Mouse (Mus musculus): ENCODE data around the gene Col18a1.

The Col18a1 gene

GRCm38 (mm10) chr10:77182804-77183331 lies 16.5 kb upstream of the Col18a1 start:
- no peak for DNase-seq (ENCODE audit: low spot score in 2 of 2)

DNA sequence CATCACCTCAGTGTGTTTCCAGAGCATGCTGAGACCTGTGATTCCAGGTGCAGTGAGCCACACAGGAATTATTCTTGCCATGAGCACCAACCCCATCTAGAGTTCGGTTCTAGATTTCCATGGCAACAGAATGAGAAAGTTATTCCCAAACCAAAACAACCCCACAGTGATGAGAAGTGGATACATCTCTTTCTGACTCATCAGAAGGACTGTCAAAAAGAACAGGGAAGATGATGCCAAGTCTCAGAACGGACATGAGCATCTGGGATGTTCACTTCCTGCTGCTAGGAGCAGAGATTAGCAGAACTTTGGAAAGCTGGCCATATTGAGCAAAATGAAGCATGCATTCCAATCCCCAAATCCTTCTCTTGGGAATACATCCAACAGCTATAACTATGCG lies 13.8 kb upstream of the Col18a1 start:
- DNase-seq (ENCODE audit: low spot score in 2 of 2), result no peak

GRCm38 (mm10) chr10:77178691-77179090 lies 12.3 kb upstream of the Col18a1 start:
- DNase-seq (ENCODE audit: low spot score in 2 of 2), result no peak

DNA sequence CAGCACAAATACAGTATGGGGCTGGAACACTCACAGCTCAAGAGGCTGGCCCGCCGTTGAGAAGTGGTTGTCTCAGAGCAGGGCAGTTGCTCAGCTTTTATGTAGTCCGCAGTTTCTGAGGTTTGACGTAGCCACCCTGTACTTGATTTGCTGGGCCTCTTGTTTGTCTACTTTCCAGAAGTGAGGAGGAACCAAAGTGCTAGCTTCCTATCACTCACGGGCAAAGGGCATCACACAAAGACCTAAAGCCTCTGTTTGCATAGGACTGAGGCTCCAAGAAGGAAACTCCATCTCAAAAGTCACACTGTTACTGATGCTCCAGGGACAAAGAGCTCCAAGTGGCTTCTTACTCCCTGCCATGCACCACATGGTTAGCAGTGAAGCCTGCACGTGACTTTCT lies 4.1 kb upstream of the Col18a1 start:
- DNase-seq (ENCODE audit: low spot score in 2 of 2), result no peak

- no peak for DNase-seq (ENCODE audit: low spot score in 2 of 2)
These were observed 916 bp downstream of the Col18a1 start for GRCm38 (mm10) chr10:77165318-77165945.

DNA sequence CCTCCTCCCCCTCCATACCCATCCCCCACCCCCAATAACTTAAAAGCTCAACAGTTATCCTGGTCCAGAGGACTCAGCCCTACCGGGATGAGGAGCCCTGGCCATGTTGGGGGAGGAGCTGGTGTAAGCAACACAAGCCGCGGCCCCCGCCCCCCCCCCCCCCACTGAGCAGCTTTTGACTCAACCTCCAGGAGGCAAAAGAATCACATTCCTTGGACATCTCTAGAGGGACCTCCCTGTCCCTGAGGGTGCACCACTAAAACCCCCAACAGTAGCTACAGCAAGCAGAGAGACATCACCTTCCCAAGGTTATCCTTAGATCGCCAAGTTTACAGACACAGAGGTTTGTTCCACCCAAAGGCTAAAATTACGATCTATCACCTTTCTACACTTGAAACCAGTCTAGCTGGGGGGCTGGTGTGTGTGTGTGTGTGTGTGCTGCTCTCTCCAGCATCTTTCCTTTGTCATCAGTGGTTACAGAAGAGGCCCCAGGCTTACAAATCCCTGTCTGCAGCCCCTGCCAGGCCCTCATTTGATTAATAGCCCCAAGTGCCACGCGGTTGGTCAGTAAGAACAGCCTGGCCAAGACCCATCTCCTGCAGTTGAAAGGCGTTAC lies 1.8 kb downstream of the Col18a1 start:
- DNase-seq (ENCODE audit: low spot score in 2 of 2), result no peak

GRCm38 (mm10) chr10:77164041-77164436 lies 2.3 kb downstream of the Col18a1 start:
- DNase-seq (ENCODE audit: low spot score in 2 of 2), result no peak

DNA sequence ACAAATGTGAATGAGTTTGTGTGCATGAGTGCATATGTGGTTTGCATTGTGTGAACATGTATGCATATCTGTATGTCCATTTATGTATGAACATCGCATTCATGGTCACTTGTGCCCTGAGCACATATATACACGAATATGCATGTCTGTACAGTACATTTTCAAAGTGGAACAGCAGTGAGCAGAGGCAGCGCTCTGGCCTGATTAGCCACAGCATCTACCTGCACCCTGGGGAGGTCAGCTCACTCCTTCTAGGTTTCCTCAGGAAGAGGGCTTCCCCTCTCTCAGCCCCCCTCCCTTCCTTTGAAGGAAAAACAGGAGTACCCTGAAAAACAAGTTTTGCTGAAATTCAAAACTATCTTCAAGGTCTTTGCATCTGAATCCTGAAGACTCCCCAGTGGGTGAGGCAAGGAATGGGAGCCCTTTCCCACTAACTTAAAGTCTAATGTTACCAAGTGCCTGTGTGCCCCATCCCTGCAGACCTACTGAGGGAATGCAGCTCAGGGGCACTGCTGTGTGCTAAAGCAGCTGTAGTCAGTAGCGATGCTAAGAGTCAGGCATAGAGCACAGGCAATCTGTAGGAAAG lies 2.9 kb downstream of the Col18a1 start:
- DNase-seq (ENCODE audit: low spot score in 2 of 2), result no peak

- no peak for DNase-seq (ENCODE audit: low spot score in 2 of 2)
These were observed 6.8 kb downstream of the Col18a1 start for GRCm38 (mm10) chr10:77159573-77159972.

DNA sequence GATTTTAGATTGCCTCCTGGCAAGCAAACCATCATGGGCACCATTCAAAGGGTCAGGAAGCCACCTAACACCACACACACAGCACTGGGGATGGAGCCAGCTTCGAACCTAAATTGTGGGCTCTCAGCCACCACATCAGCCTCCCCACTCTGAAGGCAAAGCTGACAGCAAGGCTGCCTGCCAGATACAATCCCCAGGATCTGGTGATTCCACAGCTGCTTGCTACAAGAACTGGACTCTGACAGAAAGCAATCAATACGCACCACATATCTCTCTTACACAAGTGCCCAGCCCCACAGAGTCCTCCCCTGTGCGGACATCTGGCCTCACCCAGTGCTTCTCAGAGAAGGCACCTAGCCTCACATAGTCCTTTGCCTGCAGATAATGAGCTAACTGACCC lies 7.4 kb downstream of the Col18a1 start:
- DNase-seq (ENCODE audit: low spot score in 2 of 2), result no peak

DNA sequence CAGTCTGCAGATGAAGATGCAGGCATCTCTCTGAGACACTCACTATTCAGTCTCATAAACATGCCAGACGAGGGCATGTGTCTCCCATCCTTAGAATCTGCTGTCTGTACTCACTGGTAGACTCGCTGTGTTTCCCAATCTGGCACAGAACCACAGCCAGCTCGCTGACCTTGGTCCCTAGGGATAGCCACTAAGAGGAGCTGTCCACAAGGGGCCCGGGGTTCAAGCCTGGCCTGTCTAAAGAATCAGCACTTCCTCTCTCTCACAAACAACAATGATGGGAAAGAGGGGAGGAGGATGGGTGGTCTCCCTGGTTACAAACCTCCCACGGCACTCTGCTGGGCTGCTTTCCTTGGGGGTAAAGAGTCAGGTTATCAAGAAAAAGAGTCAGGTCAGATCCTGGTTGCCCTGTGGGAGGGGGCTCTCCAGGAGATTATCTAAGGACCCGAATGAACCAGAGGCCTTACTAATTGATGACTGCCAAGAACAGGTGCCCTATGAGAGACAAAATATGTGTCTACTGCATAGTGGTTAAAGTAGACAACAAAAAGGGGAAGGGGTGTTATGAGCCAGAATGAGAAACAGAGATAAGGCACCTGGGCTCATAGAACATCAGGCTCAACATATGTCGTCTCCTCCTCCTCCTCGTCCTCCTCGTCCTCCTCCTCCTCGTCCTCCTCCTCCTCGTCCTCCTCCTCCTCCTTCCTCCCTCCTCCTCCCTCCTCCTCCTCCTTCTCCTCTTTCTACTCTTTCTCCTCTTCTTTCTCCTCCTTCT lies 8.9 kb downstream of the Col18a1 start:
- no peak for DNase-seq (ENCODE audit: low spot score in 2 of 2)

DNA sequence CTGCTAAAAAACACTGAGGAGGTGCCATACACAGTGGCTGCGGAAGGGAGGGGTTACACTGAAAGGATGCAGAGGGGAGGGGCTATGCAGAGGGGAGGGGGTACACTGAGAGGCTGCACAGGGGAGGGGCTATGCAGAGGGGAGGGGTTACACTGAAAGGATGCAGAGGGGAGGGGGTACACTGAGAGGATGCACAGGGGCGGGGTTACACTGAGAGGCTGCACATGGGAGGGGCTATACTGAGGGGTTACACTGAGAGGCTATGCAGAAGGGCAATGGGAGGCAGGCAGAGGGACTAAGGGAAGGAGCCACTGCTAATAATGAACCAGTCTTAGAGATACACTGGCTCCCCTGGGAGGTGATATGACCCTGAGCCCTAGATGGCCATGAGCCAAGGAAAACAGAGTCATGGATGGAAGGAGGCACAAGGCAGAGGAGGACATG lies 14.1 kb downstream of the Col18a1 start:
- no peak for DNase-seq (ENCODE audit: low spot score in 2 of 2)

DNA sequence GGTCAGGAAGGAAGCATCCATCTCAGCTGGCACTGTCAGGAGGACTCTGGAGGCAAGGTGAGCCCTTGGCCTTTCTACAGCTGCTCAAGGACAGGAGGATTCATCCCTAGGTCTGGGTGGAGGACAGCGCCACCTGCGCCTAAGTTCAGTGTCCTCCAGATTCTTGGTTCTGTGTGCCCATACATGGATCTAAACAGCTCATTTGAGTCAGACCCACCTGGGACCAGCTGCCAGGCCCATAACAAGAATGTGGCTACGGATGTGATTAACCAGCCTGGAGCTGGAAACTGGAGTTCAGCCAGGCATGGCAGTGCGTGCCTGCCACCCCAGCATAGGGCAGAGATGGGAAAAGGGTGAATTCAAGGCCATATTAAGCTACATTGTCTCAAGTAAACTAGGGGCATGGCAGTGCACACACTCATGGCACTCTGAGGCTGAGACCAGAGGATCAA lies 14.8 kb downstream of the Col18a1 start:
- DNase-seq (ENCODE audit: low spot score in 2 of 2), result no peak

GRCm38 (mm10) chr10:77150947-77151521 lies 15.3 kb downstream of the Col18a1 start:
- no peak for DNase-seq (ENCODE audit: low spot score in 2 of 2)

DNA sequence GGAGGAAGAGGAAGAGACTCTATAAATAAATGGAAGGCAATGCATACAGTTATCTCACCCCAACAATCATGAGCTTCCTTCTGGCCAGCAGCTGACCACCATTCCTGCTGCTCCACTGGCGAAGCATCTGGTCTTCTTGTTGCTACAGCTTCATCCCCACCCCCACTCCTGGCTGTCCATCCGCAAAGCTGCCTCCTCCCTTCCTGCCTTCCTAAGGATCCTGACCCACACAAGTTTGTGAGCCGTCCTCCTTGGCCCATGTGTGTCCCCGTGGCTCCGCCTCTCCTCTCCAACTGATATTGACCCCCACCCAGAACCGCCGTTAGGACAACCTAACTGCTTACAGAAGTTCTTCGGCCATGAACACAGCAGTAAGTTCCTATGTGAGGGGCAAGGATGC lies 16.3 kb downstream of the Col18a1 start:
- DNase-seq (ENCODE audit: low spot score in 2 of 2), result no peak

DNA sequence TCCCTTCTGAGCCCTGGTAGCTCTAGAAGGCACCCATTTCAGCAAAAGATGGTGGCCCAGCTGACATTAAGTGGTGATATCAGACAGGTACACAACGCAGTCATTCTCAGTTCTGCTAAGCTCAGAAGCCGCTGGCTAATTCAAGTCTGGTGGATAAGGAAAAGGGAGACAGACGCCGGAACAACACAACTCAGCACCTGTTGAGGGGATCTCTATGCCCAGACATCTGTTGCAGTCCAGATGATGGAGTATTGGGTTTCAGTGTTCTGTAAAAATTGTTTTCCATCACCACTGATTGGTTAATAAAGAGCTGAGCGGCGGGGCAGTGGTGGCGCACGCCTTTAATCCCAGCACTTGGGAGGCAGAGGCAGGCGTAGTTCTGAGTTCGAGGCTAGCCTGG lies 18.8 kb downstream of the Col18a1 start:
- DNase-seq (ENCODE audit: low spot score in 2 of 2), result no peak

DNA sequence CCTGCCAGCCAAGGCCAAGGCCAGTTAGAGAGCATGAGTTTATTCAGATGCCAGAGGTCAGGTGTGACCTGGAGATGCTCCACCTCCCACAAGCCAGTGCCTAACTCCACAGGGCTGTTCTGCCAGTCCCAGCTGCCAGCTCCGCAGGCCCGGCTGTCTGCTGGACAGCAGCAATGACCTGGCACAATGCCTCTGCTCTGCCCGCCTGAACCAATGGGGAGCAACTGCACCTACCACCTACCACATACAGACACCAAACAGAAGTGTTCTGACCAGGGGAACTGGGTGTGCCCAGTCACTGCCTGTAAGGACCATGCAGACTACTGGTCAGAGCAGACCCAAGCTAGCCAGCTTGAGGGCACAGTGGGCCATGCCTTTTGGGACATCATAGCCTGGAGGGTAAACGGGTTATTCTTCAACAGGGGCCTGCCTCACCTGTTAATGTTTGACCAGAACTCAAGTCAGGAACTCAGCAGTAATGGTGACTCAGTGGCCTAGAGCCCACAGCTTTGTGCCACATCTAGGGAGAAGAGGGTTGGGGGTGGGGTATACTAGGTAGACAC lies 19.4 kb downstream of the Col18a1 start:
- DNase-seq (ENCODE audit: low spot score in 2 of 2), result no peak

GRCm38 (mm10) chr10:77145946-77146345 lies 20.4 kb downstream of the Col18a1 start:
- DNase-seq (ENCODE audit: low spot score in 2 of 2), result no peak

DNA sequence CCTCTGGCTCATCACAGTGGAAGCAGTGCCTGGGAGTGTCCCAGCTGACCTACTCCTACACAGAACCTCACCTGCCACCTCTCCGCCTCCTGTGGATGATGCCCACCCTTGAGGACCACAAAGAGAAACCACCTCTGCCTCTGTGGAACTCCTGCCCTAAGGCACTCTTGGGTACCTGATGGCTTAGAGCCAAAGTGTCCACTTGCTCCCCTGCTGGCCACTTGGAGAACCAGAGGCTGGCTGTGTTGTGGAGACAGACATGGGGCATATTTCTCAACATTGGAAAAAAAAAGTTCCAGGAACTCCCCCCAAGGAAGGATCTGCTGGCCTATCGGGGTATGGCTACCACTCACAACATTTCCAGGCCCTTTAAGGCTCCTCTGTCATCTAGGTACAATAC lies 22.0 kb downstream of the Col18a1 start:
- DNase-seq (ENCODE audit: low spot score in 2 of 2), result no peak

GRCm38 (mm10) chr10:77142328-77142727 lies 24.0 kb downstream of the Col18a1 start:
- no peak for DNase-seq (ENCODE audit: low spot score in 2 of 2)

DNA sequence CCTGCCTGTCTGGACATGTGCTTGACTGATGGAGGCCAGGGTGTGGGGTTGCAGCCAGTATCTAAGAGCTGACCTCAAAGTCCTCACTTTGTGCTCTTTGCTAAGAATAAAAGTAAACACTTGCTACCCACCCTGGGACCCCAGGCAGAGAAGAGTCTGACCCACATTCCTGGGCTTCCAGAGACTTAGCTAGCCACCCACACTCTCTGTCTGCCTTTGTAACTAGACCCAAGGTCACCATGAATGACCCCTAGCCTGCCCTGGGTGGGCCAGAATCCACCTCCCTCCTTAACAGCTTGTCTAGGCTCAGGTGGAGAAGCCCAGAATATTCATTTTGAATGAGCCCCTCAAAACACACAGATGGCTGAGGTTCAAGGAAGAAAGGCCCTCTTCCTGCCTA lies 28.0 kb downstream of the Col18a1 start:
- DNase-seq (ENCODE audit: low spot score in 2 of 2), result no peak

DNA sequence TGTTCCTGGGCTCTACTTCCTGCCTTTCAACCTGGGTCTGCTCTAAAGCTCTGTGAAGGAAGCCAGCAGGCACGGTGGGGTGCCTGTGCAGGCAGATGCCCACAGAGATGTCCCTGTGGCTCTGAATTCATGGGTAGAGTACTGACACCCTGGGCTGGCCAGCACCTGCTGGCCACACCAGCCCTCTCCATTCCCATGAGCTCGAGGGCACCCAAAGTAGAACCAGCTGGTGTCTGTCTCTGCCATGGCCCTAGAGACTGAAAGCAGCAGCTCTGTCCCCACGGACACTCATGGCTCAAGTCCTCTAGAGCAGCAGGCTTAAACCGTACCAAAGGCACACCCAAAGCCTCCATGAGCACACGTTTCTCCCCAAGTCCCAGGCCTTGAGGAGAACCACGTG lies 30.1 kb downstream of the Col18a1 start:
- no peak for DNase-seq (ENCODE audit: low spot score in 2 of 2)
